Mouse (Mus musculus): ENCODE data around the gene Atp5c1. TPM values are rescaled to one million over a fixed set of nuclear protein-coding genes. Genes with fewer than 3 reads are reported as not detected.

Atp5c1 gene
- total RNA-seq, 2 experiments from 2014 or later: 387 to 397 TPM

- no peak for DNase-seq (ENCODE audit: low spot score in 2 of 2)
These were observed 21.5 kb downstream of the Atp5c1 start for GRCm38 (mm10) chr2:10058836-10059235.

GRCm38 (mm10) chr2:10051996-10052395 lies 28.3 kb downstream of the Atp5c1 start:
- no peak for DNase-seq (ENCODE audit: low spot score in 2 of 2)

GRCm38 (mm10) chr2:10050878-10051277 lies 29.4 kb downstream of the Atp5c1 start:
- DNase-seq (ENCODE audit: low spot score in 2 of 2): no peak

GRCm38 (mm10) chr2:10049456-10049855 lies 30.9 kb downstream of the Atp5c1 start:
- DNase-seq (ENCODE audit: low spot score in 2 of 2): no peak

GRCm38 (mm10) chr2:10048461-10048860 lies 31.8 kb downstream of the Atp5c1 start, which contains the start of gene Taf3:
Taf3 (minus strand) TSS chr2:10048596.
- DNase-seq (ENCODE audit: low spot score in 2 of 2): peak; percentile 89 to 90

GRCm38 (mm10) chr2:10047758-10048436 lies 32.4 kb downstream of the Atp5c1 start:
- peak; percentile 22 to 43 for DNase-seq (ENCODE audit: low spot score in 2 of 2)

GRCm38 (mm10) chr2:10034976-10035375 lies 45.3 kb downstream of the Atp5c1 start:
- no peak for DNase-seq (ENCODE audit: low spot score in 2 of 2)

- no peak for DNase-seq (ENCODE audit: low spot score in 2 of 2)
These were observed 46.6 kb downstream of the Atp5c1 start for GRCm38 (mm10) chr2:10033684-10034083.

GRCm38 (mm10) chr2:10029755-10030154 lies 50.6 kb downstream of the Atp5c1 start:
- no peak for DNase-seq (ENCODE audit: low spot score in 2 of 2)

GRCm38 (mm10) chr2:10024264-10024663 lies 56.0 kb downstream of the Atp5c1 start:
- no peak for DNase-seq (ENCODE audit: low spot score in 2 of 2)

- no peak for DNase-seq (ENCODE audit: low spot score in 2 of 2)
These were observed 59.0 kb downstream of the Atp5c1 start for GRCm38 (mm10) chr2:10021296-10021695.

- no peak for DNase-seq (ENCODE audit: low spot score in 2 of 2)
These were observed 65.2 kb downstream of the Atp5c1 start for GRCm38 (mm10) chr2:10014951-10015635.

GRCm38 (mm10) chr2:10010263-10010909 lies 69.9 kb downstream of the Atp5c1 start:
- DNase-seq (ENCODE audit: low spot score in 2 of 2): no peak

GRCm38 (mm10) chr2:10009671-10010254 lies 70.5 kb downstream of the Atp5c1 start:
- DNase-seq (ENCODE audit: low spot score in 2 of 2): no peak

- no peak for DNase-seq (ENCODE audit: low spot score in 2 of 2)
These were observed 71.7 kb downstream of the Atp5c1 start for GRCm38 (mm10) chr2:10008593-10008992.

Other genes starting within 250 kb of the Atp5c1 start
- 1 to 10 TPM; 1.1 to 1.4 TPM for gene 4930412O13Rik, start 199.3 kb downstream of the Atp5c1 start, total RNA-seq (2021)
- not detected for gene 9230102O04Rik, start 191.0 kb downstream of the Atp5c1 start, total RNA-seq (2021)
- gene Gata3, start 190.5 kb downstream of the Atp5c1 start, total RNA-seq (2021): 10 to 100 TPM; 11.7 to 14.2 TPM
- 10 to 100 TPM; 10.8 TPM for gene Taf3, start 31.9 kb downstream of the Atp5c1 start, total RNA-seq (2021)
- gene Kin, start 83 bp upstream of the Atp5c1 start, total RNA-seq (2021): 10 to 100 TPM; 14.8 to 19.3 TPM
- 1 to 10 TPM; 7.5 to 8.9 TPM for gene Itih2, start 50.9 kb upstream of the Atp5c1 start, total RNA-seq (2021)
- gene Itih5, start 73.1 kb upstream of the Atp5c1 start, total RNA-seq (2021): 10 to 100 TPM; 29.6 to 55.8 TPM

All from adrenal gland, adult 18-20 months (tissue).